Mouse (Mus musculus): ENCODE data around the gene Dph2.

GRCm38 (mm10) chr4:117921358-117921757, 29.5 kb upstream of the Dph2 start:
- TF ChIP-seq CTCF (IDR thresholded peaks at IDR 0.05; ENCODE audit: low read depth) (no peak), EP300 (IDR thresholded peaks at IDR 0.05; ENCODE audit: low read depth) (no peak)
